Mouse (Mus musculus) layer of hippocampus, adult 9-10 months (tissue): ENCODE measurements at regions not wholly inside any gene's neighbourhood (a gene's known extent, or its start where the extent isn't known, plus 50 kb on each side); places are given as distances from the start of the nearest gene placed in this dataset.
A peak's percentile ranks its signal among the peaks of the same experiment; 100 is the strongest.

Experiments
- DNase-seq: peaks from one replicate; pipeline ENCODE4 v3.0.0; 2022; ENCODE audit warnings: low spot score

GRCm38 (mm10) chr15:62091746-62092659 lies 1169.2 kb upstream of the A1bg start:
- DNase-seq: no peak

GRCm38 (mm10) chr15:62091144-62091543 lies 1168.3 kb upstream of the A1bg start:
- no peak for DNase-seq

- no peak for DNase-seq
These were observed 1165.5 kb upstream of the A1bg start for GRCm38 (mm10) chr15:62088341-62088740.

DNA sequence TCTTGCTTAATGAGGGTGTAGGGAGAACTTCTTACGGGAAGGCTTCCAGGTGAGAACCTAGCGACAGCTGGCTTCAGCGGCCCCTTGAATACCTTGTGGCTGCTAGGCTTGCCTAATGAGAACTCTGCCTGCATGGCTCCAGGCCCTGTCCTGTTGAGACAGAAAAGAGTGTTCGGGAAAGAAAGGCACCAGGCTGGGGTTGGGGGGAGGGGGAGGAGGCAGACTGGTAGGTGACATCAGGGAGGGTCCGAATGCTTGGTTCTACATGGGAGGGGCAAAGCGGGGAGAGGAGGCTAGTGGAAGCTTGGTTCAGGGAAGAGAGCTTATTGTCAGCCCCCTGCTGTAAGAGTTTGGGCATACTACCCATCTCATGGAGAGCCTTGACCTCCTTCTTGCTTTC lies 1164.9 kb upstream of the A1bg start:
- DNase-seq: no peak

GRCm38 (mm10) chr15:62086037-62086436 lies 1163.2 kb upstream of the A1bg start:
- DNase-seq: no peak

DNA sequence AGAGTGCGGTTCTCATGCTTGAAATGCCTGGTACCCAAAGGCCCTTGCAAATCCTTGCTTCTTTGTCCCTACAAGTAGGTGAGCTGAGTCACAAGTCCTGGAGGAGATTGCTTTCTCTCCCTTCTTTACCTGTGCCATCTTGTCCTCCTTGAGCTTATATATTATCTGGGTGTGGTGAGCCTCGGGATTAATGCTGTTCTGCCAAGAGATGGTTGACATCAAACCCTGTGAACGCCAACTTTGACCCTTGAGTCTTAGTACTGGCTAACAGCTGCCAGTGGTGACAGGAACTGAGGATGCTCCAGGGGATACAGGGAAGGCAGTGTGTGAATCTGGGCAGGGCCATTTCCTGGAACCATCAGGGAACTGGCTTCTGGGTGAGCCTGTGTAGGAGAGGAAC lies 1160.5 kb upstream of the A1bg start:
- no peak for DNase-seq

DNA sequence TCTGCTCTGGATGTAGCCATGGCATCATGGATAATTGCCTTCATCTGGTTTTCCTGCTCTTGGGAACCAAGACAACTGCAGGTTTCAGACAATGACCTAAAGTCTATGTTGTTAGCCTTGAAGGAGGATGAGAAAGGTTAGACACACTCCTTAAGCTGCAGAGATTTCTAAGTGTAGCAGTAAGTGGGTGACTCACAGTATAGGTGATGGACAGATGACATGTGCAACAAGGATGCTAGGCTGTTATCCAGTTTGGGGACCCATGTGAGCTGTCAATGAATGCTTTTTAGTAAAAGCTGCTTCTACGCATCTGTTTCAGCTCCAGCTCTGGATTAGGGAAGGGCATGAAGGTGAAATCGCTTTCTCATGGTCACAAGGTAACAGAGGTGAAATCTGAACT lies 1159.7 kb upstream of the A1bg start:
- DNase-seq: no peak

- DNase-seq: peak; percentile 52
These were observed 1156.6 kb upstream of the A1bg start for GRCm38 (mm10) chr15:62079155-62080109.

DNA sequence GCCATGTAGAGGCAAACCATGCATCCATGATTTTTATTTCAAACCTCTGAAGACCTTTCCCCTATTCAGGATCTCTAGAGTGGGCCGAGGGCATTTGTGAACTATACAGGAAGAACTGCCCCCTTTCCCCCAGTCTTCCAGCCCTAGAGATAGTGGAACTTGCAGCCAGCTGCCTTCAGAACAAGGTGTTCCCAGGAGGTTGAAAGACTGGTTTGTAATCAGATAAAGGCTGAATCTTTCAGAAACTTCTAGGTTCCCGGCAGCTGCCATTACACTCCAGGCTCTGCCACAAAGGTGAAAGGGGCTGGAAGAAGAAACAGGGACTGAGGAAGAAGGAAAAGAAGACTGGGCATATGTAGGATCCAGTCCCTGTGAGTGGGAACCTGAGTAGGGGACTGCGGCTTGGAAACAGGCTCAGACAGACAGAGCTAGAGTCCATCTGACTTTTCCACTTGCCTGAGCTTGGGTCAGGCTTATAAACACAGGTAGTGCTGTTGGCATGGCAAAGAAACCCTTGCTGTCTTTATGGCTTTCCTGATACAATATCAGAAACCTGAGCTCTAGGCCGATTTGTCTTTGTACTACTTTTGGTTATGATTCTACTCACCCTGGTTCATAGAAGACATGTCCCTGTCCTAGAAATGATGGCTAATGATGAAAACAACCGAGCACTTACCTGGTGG lies 1153.9 kb upstream of the A1bg start:
- no peak for DNase-seq

DNA sequence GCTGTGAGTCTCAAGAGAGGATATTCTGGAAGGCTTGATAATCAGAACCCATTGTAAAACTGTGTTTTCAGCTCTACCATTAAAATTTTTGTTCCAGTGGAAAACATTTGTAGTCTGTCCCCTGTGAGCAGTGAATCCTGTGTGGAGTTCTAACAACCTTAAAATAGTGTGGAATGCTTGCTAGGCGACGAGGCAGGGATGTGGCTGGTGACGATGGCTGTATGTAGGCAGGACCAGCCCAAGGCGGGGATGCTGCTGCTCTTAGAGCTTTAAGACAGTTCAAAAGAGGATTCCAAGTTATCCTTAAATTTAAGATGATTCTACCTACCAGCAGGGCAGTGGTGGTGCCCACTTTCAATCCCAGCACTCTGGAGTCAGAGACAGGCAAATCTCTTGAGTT lies 1151.9 kb upstream of the A1bg start:
- DNase-seq: no peak

DNA sequence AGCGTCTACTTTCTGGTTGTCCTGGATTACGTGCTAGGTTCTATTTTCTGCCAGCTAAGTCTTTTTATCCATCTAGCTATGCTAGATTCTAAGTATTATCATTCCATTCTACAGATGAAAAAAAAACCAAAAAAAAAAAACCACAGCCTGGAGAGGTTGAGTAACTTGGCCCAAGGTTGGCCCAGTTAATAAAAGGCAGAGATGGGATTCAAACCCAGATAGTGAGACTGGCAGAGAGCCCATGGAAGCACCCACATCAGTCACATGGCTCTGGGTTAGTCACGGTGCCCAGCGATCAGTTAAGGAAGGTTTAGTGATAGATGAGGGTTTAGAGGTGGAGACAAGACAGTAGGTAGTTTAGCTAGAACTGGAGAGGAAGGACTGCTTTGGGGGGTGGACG lies 1150.8 kb upstream of the A1bg start:
- no peak for DNase-seq

DNA sequence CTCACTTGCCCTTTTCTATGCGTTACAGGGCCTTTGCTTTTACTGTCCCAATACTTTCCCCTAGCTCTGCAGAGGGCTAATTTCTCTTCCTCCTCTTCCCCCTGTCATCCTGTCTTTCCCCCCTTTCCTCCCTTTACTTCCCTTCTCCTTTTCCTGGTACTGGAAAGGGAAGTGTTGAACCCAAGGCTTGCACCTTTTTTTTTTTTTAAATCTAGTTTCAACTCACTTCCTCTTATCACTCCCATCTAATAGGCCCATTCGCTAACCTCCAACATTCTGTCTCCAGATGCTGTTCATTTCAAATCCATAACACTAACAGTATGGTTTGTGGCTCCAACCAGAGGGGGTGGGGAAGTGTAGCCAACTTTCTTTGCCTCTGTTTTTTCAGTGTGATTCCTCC lies 1148.5 kb upstream of the A1bg start:
- no peak for DNase-seq

- no peak for DNase-seq
These were observed 1145.8 kb upstream of the A1bg start for GRCm38 (mm10) chr15:62068422-62069160.

GRCm38 (mm10) chr15:62064399-62064798 lies 1141.6 kb upstream of the A1bg start:
- no peak for DNase-seq

GRCm38 (mm10) chr15:62057449-62057848 lies 1134.6 kb upstream of the A1bg start:
- no peak for DNase-seq

DNA sequence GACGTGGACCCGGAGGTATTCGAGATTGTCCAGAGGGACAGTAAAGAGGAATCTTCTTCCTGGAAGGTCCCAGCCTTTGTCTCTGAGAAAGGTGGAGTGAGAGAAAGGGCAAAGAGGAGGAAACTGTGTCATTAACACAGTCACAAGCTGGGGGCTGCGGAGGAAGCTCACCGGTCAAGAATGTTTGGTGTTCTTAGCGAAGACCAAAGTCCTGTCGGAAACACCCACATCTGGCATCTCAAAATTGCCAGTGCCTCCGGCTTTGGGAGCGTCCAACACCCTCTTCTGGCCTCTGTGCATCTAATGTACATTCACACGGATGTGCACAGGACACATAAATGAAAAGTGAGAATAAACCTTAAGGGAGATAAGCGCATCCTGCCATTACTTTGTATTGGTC lies 1134.1 kb upstream of the A1bg start:
- DNase-seq: no peak

GRCm38 (mm10) chr15:62056401-62056800 lies 1133.6 kb upstream of the A1bg start:
- no peak for DNase-seq

DNA sequence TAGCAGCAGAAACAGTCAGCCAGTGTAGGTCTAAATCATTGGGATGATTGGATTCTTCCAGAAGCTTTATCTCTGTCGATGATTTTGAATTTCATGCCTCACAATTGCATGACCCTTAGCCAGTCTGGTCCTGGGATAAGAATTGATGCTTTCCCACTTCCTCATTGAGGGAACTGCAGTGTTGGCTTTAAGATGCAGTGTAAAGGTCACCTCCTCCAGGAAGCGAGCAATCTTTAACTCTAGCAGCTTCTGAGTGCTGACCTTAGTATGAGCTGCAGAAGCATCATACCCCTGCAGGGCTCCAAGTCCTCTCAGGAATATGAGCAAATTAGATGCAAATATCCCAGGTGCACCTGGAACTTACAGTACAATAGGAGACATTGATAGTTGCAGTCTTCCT lies 1132.2 kb upstream of the A1bg start:
- no peak for DNase-seq

DNA sequence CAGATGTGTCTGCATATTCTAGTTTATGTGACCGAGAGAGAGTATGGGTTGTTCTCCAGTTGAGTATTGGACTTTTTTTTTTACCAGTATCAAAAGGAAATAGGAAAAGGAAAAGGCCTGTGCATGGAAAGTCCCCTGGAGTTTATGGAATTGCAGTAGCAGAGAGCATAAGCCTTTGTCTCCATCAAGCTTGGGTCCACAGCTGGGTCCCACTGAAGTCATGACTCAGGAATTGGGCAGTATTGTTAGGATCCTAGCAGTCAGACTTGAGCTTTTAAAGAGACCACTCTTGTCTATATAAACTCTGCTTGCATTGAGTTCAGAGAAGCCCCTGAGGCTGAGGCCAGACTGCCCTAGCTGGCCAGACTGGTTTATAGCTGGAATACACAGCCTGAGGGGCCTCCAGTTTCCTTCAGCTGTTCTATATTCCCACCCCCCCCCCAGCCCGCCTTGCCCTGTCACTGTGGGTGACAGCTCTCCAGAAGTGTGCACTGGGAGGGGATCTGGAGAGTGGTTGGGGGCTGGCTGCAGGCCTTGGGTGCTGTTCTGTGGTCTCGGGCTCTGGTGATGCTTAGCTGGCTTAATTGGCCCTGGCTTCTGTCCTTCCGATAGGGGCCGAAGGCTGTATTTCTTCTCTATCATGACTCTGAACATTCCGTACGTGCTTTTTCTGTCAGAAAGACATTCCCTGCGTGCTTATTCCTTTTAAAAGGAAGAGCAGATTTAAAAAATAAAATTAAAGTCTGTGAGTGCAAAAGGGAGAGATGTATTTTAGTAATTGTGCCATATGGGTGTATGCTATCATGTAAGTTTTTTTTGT lies 1130.8 kb upstream of the A1bg start:
- no peak for DNase-seq

DNA sequence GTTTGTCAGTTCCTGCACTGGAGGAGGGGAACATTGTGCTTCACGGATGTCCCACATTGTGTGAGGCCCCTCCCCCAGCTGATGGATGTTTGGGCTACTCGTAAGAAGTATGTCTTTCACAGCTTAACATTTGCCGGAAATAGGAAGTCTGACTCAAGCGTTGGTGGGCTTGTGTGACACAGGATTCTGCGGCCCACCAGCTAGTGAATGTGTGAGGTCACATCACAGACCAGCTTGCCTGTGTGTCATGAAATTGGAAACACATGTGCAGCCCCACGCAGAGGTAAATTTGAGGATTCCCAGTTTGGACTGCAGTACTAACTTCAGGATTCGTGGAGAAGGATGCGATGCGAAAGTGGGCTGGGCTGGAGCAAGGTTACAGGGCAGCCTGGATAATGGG lies 1126.6 kb upstream of the A1bg start:
- no peak for DNase-seq

DNA sequence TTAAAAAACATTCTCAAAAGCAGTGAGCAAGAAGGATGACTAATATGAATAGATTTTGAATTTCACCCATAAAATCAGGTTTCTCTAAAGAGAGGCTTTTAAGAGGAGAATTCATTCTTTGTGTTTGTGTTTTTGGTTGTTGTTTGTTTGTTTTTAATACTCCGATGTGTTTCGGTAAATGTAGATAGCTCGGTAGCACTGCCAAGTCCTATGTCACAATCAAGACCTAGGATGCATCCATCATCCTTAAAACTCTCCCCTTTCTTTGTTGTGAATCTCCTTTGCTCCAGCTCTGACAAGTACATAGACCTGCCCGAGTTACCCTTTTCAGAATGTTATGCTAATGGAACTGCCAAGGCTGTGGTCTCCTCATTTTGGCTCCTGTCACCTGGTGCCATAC lies 1126.2 kb upstream of the A1bg start:
- no peak for DNase-seq
